Mouse (Mus musculus) left cerebral cortex, adult 18-20 months (tissue): ENCODE results near the gene Pygm. TPM values are rescaled to one million over a fixed set of nuclear protein-coding genes. Genes with fewer than 3 reads are reported as not detected.

Experiments
- DNase-seq, 2 experiments: peaks; one replicate each; pipeline ENCODE4 v3.0.0; 2021 to 2022; ENCODE audit warnings: low spot score in 2 of 2, mixed read lengths in 1 of 2
- long read RNA-seq, 2 experiments: library from polyadenylated mRNA; stranded (forward); transcript quantifications; one replicate each; pipeline ENCODE4 v2.0.0; 2021
- total RNA-seq, 2 experiments: library from RNA; stranded (reverse); gene quantifications; 2 replicates each; pipeline ENCODE4 v1.2.3; 2021

The Pygm gene
- total RNA-seq: 10 to 100 TPM; 32.6 to 37.9 TPM
- long read RNA-seq, experiment 1, transcript Pygm-201 (20 exons, 2,874 nt): major isoform, 9 of 14 reads
- long read RNA-seq, experiment 1, partial matches to known transcripts: 5 of 14 reads
- long read RNA-seq, experiment 1, other reads (novel, unspliced or antisense): 0 of 14 reads
- long read RNA-seq, experiment 2, transcript Pygm-201 (20 exons, 2,874 nt): major isoform, 6 of 12 reads
- long read RNA-seq, experiment 2, partial matches to known transcripts: 5 of 12 reads
- long read RNA-seq, experiment 2, other reads (novel, unspliced or antisense): 1 of 12 reads

GRCm38 (mm10) chr19:6384128-6384527, at the start of gene Pygm:
Pygm (plus strand) TSS chr19:6384399.
- peak; percentile 55 to 57 for DNase-seq

- DNase-seq: peak; percentile 95 to 97
Measured at GRCm38 (mm10) chr19:6334673-6335457, 49.3 kb upstream of the Pygm start, which contains the start of gene Men1. Men1 (plus strand) TSS chr19:6334979.

GRCm38 (mm10) chr19:6335458-6335827, 48.8 kb upstream of the Pygm start:
- DNase-seq: no peak

- DNase-seq: no peak
Measured at GRCm38 (mm10) chr19:6336920-6337319, 47.3 kb upstream of the Pygm start.

GRCm38 (mm10) chr19:6338171-6338570, 46.0 kb upstream of the Pygm start:
- DNase-seq: no peak

GRCm38 (mm10) chr19:6338716-6339115, 45.5 kb upstream of the Pygm start:
- no peak for DNase-seq

DNA sequence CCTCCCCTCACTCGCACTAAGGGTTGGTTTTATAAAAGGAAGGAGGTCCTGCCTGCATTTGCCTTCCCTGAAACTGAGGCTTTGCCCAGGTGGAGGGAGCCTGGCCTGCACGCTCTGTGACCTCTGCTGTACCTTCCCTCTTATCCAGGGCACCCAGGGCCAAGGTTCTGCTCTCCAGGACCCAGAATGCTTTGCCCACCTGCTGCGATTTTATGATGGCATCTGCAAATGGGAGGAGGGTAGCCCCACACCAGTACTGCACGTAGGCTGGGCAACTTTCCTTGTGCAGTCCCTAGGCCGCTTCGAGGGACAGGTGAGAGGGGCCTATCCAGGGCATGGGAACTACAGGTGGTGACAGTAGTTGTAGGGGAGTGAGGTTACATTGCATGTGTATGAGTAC, 45.0 kb upstream of the Pygm start:
- DNase-seq: no peak

- no peak for DNase-seq
Measured at GRCm38 (mm10) chr19:6339890-6340504, 44.2 kb upstream of the Pygm start.

- DNase-seq: peak; percentile 78 to 86
Measured at GRCm38 (mm10) chr19:6340524-6341452, 43.4 kb upstream of the Pygm start, which contains the start of gene Map4k2. Map4k2 (plus strand) TSS chr19:6341135.

GRCm38 (mm10) chr19:6341453-6342077, 42.6 kb upstream of the Pygm start:
- DNase-seq: no peak

GRCm38 (mm10) chr19:6342276-6342933, 41.8 kb upstream of the Pygm start:
- DNase-seq: no peak

DNA sequence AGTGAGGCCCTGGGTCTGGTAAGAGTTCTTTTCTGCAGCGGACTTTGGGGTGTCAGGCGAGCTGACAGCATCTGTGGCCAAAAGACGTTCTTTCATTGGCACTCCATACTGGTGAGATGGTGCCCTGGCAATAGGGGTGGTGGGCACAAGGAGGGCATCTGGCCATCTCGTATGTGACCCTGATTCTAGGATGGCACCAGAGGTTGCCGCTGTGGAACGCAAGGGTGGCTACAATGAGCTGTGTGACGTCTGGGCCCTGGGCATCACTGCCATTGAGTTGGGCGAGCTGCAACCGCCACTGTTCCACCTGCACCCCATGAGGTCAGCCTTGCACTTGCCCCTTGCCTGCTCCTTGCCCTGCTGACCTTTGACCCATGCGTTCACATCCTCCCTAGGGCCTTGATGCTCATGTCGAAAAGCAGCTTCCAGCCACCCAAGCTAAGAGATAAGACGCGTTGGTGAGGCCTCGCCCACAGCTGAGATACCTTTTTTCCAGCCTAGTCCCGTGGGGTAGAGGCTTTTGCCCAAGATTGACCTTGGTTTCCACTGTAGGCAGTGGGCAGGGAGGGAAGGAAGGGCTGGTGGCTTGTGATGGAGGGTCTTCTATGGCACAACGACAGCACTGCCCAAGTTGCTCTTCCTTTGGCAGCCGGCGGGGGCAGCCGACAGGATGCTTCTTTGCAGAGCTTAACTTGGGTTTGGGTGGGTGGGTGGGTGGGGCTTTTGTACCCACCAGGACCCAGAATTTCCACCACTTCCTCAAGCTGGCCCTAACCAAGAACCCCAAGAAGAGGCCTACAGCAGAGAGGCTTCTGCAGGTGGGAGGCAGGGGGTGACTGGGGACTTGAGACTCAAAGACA, 40.9 kb upstream of the Pygm start:
- DNase-seq: no peak

GRCm38 (mm10) chr19:6343996-6344395, 40.2 kb upstream of the Pygm start:
- no peak for DNase-seq

DNA sequence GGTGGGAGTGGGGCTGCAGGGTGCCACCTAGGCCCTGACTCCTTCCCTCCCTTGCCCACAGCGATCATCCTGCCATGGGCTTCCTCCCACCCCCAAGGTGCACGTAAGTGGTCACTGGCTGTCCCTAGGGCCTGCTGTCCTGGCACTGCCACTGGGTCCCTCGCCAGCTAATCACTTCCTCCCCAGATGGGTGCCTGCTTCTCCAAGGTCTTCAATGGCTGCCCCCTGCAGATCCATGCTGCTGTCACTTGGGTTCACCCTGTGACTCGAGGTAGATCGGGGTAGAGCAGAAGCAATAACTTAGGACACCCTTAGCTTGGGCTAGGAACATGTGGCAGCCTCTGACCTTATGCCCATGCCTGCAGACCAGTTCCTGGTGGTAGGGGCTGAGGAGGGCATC, 38.2 kb upstream of the Pygm start:
- no peak for DNase-seq

- DNase-seq: no peak
Measured at GRCm38 (mm10) chr19:6346661-6347060, 37.5 kb upstream of the Pygm start.

DNA sequence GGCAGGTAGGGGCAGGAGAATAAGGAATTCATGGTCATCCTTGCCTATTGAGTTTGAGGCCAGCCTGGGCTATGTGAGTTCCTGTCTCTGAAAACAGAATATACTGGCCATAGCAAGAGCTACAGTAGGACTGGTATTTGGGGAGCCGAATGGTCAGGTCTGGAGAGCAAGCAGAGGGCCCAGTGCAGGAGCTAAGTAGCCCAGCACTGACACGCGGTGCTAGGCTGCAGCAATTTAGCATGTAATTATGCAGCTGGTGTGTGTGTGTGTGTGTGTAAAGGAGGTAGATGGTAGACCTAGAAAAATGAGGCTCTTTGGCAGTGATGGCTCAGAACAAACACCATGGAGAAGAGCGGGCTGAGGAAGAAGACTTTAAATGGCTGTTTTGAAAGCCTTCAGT, 36.6 kb upstream of the Pygm start:
- DNase-seq: no peak

- no peak for DNase-seq
Measured at GRCm38 (mm10) chr19:6348717-6349116, 35.5 kb upstream of the Pygm start.

DNA sequence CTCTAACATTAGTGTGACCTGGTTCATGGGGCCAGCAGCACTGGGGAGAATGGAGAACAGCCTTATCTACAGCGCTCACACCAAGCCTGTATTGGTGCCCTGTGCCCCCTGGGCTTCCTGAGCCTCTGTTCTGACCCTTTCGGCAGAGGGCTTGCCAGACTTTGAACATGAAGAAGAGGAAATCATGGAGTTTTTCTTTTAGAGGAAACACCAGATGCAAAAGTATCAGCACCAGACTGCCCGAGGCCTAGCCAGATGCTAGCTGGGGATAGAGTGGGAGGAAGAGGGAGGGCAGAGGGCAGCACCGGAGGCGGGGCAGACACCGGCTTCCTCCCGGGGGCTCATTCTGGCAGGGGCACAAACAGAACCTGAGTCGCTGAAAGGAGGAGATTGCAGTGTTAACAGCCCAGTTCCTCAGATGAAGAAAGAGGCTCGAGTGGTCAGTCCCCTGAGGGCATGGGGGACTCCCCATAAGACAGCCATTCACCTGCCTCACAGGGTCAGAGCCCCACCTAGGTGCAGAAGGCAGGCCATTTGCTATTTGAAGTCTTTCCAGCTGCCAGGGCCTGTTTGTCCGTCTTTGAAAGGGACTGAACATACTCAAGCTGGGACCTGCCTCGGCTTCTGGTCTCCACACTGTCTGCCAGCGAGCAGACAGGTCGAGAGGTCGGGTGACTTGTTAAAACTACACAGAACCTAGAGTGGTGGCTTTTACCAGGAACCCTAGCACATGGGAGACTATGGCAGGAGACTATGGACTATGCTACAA, 34.8 kb upstream of the Pygm start:
- DNase-seq: no peak
